22 mouse cellular contexts compared by ENCODE assay signal in the genomic region with DNA sequence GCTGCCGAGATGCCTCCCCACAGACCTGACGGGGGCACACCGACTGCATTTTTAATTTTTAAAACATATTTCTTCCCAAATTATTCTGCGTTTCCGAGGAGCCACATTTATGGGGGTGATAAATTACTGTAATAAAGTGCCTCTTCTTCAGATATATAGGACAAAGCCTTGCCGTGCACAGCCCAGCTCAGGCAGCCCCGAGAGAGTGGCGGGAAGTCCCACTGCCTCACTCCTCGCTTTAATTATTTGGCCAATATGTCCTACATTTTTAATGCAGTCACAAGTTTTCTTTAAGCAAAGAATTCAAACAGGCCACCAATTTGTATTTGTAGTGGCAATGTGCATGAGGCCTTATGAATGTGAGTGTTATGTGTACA. TPM values are rescaled to one million over a fixed set of nuclear protein-coding genes. Genes with fewer than 3 reads are reported as not detected.
DNase-seq lines count a peak whose midpoint lies in the region; ATAC-seq and TF ChIP-seq lines count a peak whose summit lies in the region.
"Had no signal": no experiment of that assay in that cellular context is flagged by ENCODE, and none has a peak within 500 bp of the region (broad histone marks: within the 10 kb centered on the region; RNA-seq: fewer than 3 reads in every experiment).

No protein-coding gene starts in this region.

- H3K4me1 ChIP-seq in neural tube, embryonic 11.5 days (ENCODE audit: control insufficient read depth, insufficient read depth, low read length): no peaks in the 10 kb centered on the region
- no peaks in the 10 kb centered on the region for H3K4me1 ChIP-seq in hindbrain, postnatal 0 days (ENCODE audit: insufficient read depth, low read length)
- H3K4me1 ChIP-seq in neural tube, embryonic 14.5 days (ENCODE audit: control insufficient read depth, insufficient read depth, low read length): no peaks in the 10 kb centered on the region
- H3K4me1 ChIP-seq: embryonic facial prominence, embryonic 12.5 days; embryonic facial prominence, embryonic 15.5 days had no signal

- H3K27me3 ChIP-seq in neural tube, embryonic 11.5 days (ENCODE audit: control insufficient read depth, insufficient read depth, low read length): no peaks in the 10 kb centered on the region
- H3K27me3 ChIP-seq in hindbrain, postnatal 0 days (ENCODE audit: insufficient read depth, low read length): no peaks in the 10 kb centered on the region
- H3K27me3 ChIP-seq in neural tube, embryonic 14.5 days (ENCODE audit: control insufficient read depth, insufficient read depth, low read length): no peaks in the 10 kb centered on the region
- H3K27me3 ChIP-seq: embryonic facial prominence, embryonic 12.5 days; embryonic facial prominence, embryonic 15.5 days; heart, embryonic 13.5 days had no signal

- no peak for TF ChIP-seq CTCF in hindbrain, postnatal 0 days (IDR thresholded peaks at IDR 0.05; ENCODE audit: low read depth)

- ATAC-seq in neural tube, embryonic 11.5 days (ENCODE audit: insufficient read depth, low FRiP score, low TSS enrichment): 0 out of 2 replicates have a peak, but pooled peaks have one; percentile 27
- ATAC-seq in hindbrain, postnatal 0 days: peak; percentile 55; the same call in 1 of the 2 replicates
- peak; percentile 88 for ATAC-seq in neural tube, embryonic 14.5 days (ENCODE audit: low read depth)
- ATAC-seq: CD4-positive, CD25-positive, alpha-beta regulatory T cell, adult 4 months; forebrain, embryonic 14.5 days; forebrain, postnatal 0 days had no signal

- H3K27ac ChIP-seq in neural tube, embryonic 11.5 days (ENCODE audit: low read depth, low read length): no peak overlapping the region
- no peak overlapping the region for H3K27ac ChIP-seq in hindbrain, postnatal 0 days
- no peak overlapping the region for H3K27ac ChIP-seq in neural tube, embryonic 14.5 days (ENCODE audit: low read depth, low read length)
- H3K27ac ChIP-seq: embryonic facial prominence, embryonic 12.5 days; embryonic facial prominence, embryonic 15.5 days; gastrocnemius, adult 2 months; heart, embryonic 13.5 days had no signal

- no peak overlapping the region for H3K4me2 ChIP-seq in neural tube, embryonic 11.5 days (ENCODE audit: low read depth)
- no peak overlapping the region for H3K4me2 ChIP-seq in hindbrain, postnatal 0 days (ENCODE audit: low read depth, low read length)
- no peak overlapping the region for H3K4me2 ChIP-seq in neural tube, embryonic 14.5 days (ENCODE audit: low read depth, low read length)
- H3K4me2 ChIP-seq: embryonic facial prominence, embryonic 12.5 days; embryonic facial prominence, embryonic 15.5 days; heart, embryonic 13.5 days had no signal

- H3K36me3 ChIP-seq in neural tube, embryonic 11.5 days (ENCODE audit: control insufficient read depth, insufficient read depth, low read length): no peaks in the 10 kb centered on the region
- no peaks in the 10 kb centered on the region for H3K36me3 ChIP-seq in hindbrain, postnatal 0 days (ENCODE audit: insufficient read depth, low read length)
- no peaks in the 10 kb centered on the region for H3K36me3 ChIP-seq in neural tube, embryonic 14.5 days (ENCODE audit: control insufficient read depth, insufficient read depth, low read length)
- H3K36me3 ChIP-seq: embryonic facial prominence, embryonic 12.5 days; embryonic facial prominence, embryonic 15.5 days; heart, embryonic 13.5 days had no signal

- H3K9ac ChIP-seq in neural tube, embryonic 11.5 days (ENCODE audit: low read length): no peak overlapping the region
- no peak overlapping the region for H3K9ac ChIP-seq in hindbrain, postnatal 0 days (replicated peaks; ENCODE audit: low read length)
- H3K9ac ChIP-seq in neural tube, embryonic 14.5 days (replicated peaks; ENCODE audit: low read depth, low read length): no peak overlapping the region
- H3K9ac ChIP-seq: embryonic facial prominence, embryonic 12.5 days; embryonic facial prominence, embryonic 15.5 days; forebrain, postnatal 0 days; heart, embryonic 13.5 days had no signal

- H3K4me3 ChIP-seq in neural tube, embryonic 11.5 days (ENCODE audit: low read depth, low read length): no peak overlapping the region
- no peak overlapping the region for H3K4me3 ChIP-seq in hindbrain, postnatal 0 days (ENCODE audit: low read length)
- no peak overlapping the region for H3K4me3 ChIP-seq in neural tube, embryonic 14.5 days (ENCODE audit: low read depth, low read length)
- H3K4me3 ChIP-seq: embryonic facial prominence, embryonic 12.5 days; embryonic facial prominence, embryonic 15.5 days; gastrocnemius, adult 2 months; heart, embryonic 13.5 days had no signal

- WGBS in neural tube, embryonic 11.5 days: 77% methylated on average over 9 of the region's 9 CpGs
- 76% methylated on average over 9 of the region's 9 CpGs for WGBS in hindbrain, postnatal 0 days
- 38% methylated on average over 9 of the region's 9 CpGs for WGBS in neural tube, embryonic 14.5 days

- DNase-seq in neural tube, embryonic 11.5 days (ENCODE audit: low spot score): no peak
- DNase-seq in neural tube, embryonic 10.5 days (ENCODE audit: extremely low spot score, low spot score): no peak
- peak; percentile 5 for DNase-seq in hindbrain, postnatal 0 days (ENCODE audit: low spot score)
- DNase-seq in kidney, adult 18-20 months: no peak
- DNase-seq in layer of hippocampus, adult 9-10 months (ENCODE audit: low spot score): no peak
- DNase-seq: adrenal gland, adult 2 months; adrenal gland, postnatal 14 days; cerebellum, adult 11 months; cerebellum, adult 2 months; cerebellum, adult 9-11 months; cerebellum, postnatal 25 days; forebrain, postnatal 0 days; gastrocnemius, adult 2 months; gastrocnemius, postnatal 14 days; heart, postnatal 14 days; heart, postnatal 4 days had no signal

- no peaks in the 10 kb centered on the region for H3K9me3 ChIP-seq in neural tube, embryonic 11.5 days (ENCODE audit: control insufficient read depth, low read length)
- no peaks in the 10 kb centered on the region for H3K9me3 ChIP-seq in hindbrain, postnatal 0 days (ENCODE audit: low read length)
- no peaks in the 10 kb centered on the region for H3K9me3 ChIP-seq in neural tube, embryonic 14.5 days (ENCODE audit: control insufficient read depth, low read length)
- H3K9me3 ChIP-seq: embryonic facial prominence, embryonic 15.5 days had no signal

RNA-seq across cellular contexts. Expression of a gene that starts 34.0 kb away (rescaled TPM):
- 75.1 and 85.6 TPM in 2 replicates for polyA plus RNA-seq in neural tube, embryonic 11.5 days (2014; fragmentation: Nextera tagmentation; extraction: Ambion mirVana)
- total RNA-seq in hindbrain, postnatal 0 days (2014; rRNA removed): 27.5 and 29.4 TPM in 2 replicates
- 65.3 and 75.1 TPM in 2 replicates for polyA plus RNA-seq in hindbrain, postnatal 0 days (2015; fragmentation: Nextera tagmentation; extraction: Ambion mirVana)
- polyA plus RNA-seq in neural tube, embryonic 14.5 days (2014; fragmentation: Nextera tagmentation; extraction: Ambion mirVana): 46.4 and 54.4 TPM in 2 replicates

Comparison
In these comparisons a context has a peak if more than half of its experiments do, and no peak if none do; other contexts are left out.
1. ATAC-seq: peak in every context shown above with its lines; median percentile 88 in neural tube, embryonic 14.5 days; 55 in hindbrain, postnatal 0 days; 27 in neural tube, embryonic 11.5 days.